Comparison of ENCODE assay signal across 8 mouse cellular contexts in genomic region chr4:131843290-131843743, GRCm38 (mm10). TPM values are rescaled to one million over a fixed set of nuclear protein-coding genes. Genes with fewer than 3 reads are reported as not detected.
DNase-seq lines count a peak whose midpoint lies in the region; ATAC-seq and TF ChIP-seq lines count a peak whose summit lies in the region.

TSS of gene Mecr (plus strand) at chr4:131843470.

- H3K27ac ChIP-seq in cortical plate, adult 2 months (ENCODE audit: insufficient read depth, low read length) = no peak within 1 kb of the TSS

- peaks cover 2% of the 10 kb centered on the region for H3K4me1 ChIP-seq in cortical plate, adult 2 months (ENCODE audit: control insufficient read depth, insufficient read depth, low read length)

- no peak for TF ChIP-seq CTCF in cortical plate, adult 2 months (IDR thresholded peaks at IDR 0.05; ENCODE audit: extremely low read depth, insufficient read depth, low read length)

- peak; percentile 84 for ATAC-seq in activated CD4-positive, CD25-positive, alpha-beta regulatory T cell, adult 4 months
- peak; percentile 98 for ATAC-seq in megakaryocyte progenitor cell, adult 5-6 weeks (replicated peaks; ENCODE audit: poor library complexity)

- peak; percentile 76; the same call in 1 of the 2 replicates for TF ChIP-seq POLR2A in cortical plate, adult 2 months (IDR thresholded peaks at IDR 0.05; ENCODE audit: extremely low read depth, insufficient read depth, low read length)

- H3K4me3 ChIP-seq in cortical plate, adult 2 months (ENCODE audit: insufficient read depth, low read length) = peak within 1 kb of the TSS; percentile 90

- DNase-seq in gastrocnemius, postnatal 10 days = peak; percentile 96
- DNase-seq in induced T-regulatory cell, adult 2 months (ENCODE audit: low read depth) = peak; percentile 95
- peak; percentile 74 to 94 for DNase-seq in left cerebral cortex, adult 9 months (ENCODE audit: low spot score in 2 of 2)
- peak; percentile 98 for DNase-seq in right cerebral cortex, postnatal 14 days
- peak; percentile 92 to 94 for DNase-seq in urinary bladder, postnatal 36 days (ENCODE audit: low spot score in 2 of 2)

RNA-seq across cellular contexts. Expression of gene Mecr, which starts in this region (rescaled TPM):
- polyA plus RNA-seq in activated CD4-positive, CD25-positive, alpha-beta regulatory T cell, adult 4 months (2017; shearing (Covaris generic)) = 10 to 100 TPM; 27.4 to 30.5 TPM
- 45.2 and 51.4 TPM in 2 replicates for polyA plus RNA-seq in cortical plate, adult 2 months (2012; rRNA removed)
- 10 to 100 TPM; 19.0 to 22.4 TPM for total RNA-seq in gastrocnemius, postnatal 10 days (2021)
- 32.5 and 41.9 TPM in 2 replicates for total RNA-seq in megakaryocyte progenitor cell, adult 5-6 weeks (2015)
- total RNA-seq in megakaryocyte progenitor cell, adult 5-6 weeks (2017) = 26.0 and 43.0 TPM in 2 replicates
